Mouse (Mus musculus) MEL (cell line): Measurements from ENCODE around the gene Lamb3. TPM values are rescaled to one million over a fixed set of nuclear protein-coding genes. Genes with fewer than 3 reads are reported as not detected.

Source experiments
- DNase-seq: peaks from one replicate; pipeline ENCODE4 v3.0.0; 2011; ENCODE audit warnings: low read depth, low spot score
- H3K27ac ChIP-seq: 2 replicates; pipeline ENCODE4 v1.5.1; 2012; ENCODE audit warnings: low read depth, mild to moderate bottlenecking, control low read depth, low read length, moderate library complexity; ENCODE audit not compliant: control insufficient read depth
- H3K27me3 ChIP-seq, 2 experiments: fragments of 150-350 bp in 1 of 2; sonication (generic) in 1 of 2; 2 replicates each; pipeline ENCODE4 v1.6.1; 2012; ENCODE audit warnings: low read length in 2 of 2, mild to moderate bottlenecking in 2 of 2, improper control_type of control experiment in 1 of 2, moderate library complexity in 1 of 2; ENCODE audit not compliant: insufficient read depth in 2 of 2, control insufficient read depth in 1 of 2
- H3K36me3 ChIP-seq, 2 experiments: 2 replicates each; pipeline ENCODE4 v1.6.1; 2012 to 2014; ENCODE audit warnings: low read length in 2 of 2, improper control_type of control experiment in 1 of 2, inconsistent platforms in 1 of 2, mild to moderate bottlenecking in 1 of 2; ENCODE audit not compliant: insufficient read depth in 2 of 2, control insufficient read depth in 1 of 2
- H3K4me1 ChIP-seq, 2 experiments: fragments of 150-350 bp in 1 of 2; sonication (generic) in 1 of 2; 2 replicates each; pipeline ENCODE4 v1.6.1; 2012; ENCODE audit warnings: low read length in 2 of 2, improper control_type of control experiment in 1 of 2, mild to moderate bottlenecking in 1 of 2; ENCODE audit not compliant: insufficient read depth in 2 of 2, control insufficient read depth in 1 of 2
- H3K4me3 ChIP-seq, 2 experiments: fragments of 150-350 bp in 1 of 2; sonication (generic) in 1 of 2; 2 replicates each; pipeline ENCODE4 v1.5.1; 2012; ENCODE audit warnings: low read depth in 2 of 2, low read length in 2 of 2, mild to moderate bottlenecking in 2 of 2, moderate library complexity in 2 of 2, control low read depth in 1 of 2, improper control_type of control experiment in 1 of 2; ENCODE audit not compliant: control insufficient read depth in 1 of 2, insufficient read depth in 1 of 2
- H3K79me2 ChIP-seq: 2 replicates; pipeline ENCODE4 v1.6.1; 2012; ENCODE audit warnings: mild to moderate bottlenecking, low read length, moderate library complexity; ENCODE audit not compliant: control insufficient read depth, poor library complexity, insufficient read depth
- H3K9ac ChIP-seq: 2 replicates; pipeline ENCODE4 v1.6.1; 2012; ENCODE audit warnings: low read depth, mild to moderate bottlenecking, control low read depth, low read length, moderate library complexity; ENCODE audit not compliant: control insufficient read depth, poor library complexity, severe bottlenecking
- H3K9me3 ChIP-seq: fragments of 150-350 bp; sonication (generic); replicated peaks from 2 replicates; pipeline ENCODE4 v1.6.1; 2012; ENCODE audit warnings: mild to moderate bottlenecking, low read length, improper control_type of control experiment, moderate library complexity; ENCODE audit not compliant: insufficient read depth
- BHLHE40 ChIP-seq: IDR thresholded peaks from 2 replicates; pipeline ENCODE4 v1.6.1; 2012; ENCODE audit warnings: low read depth, mild to moderate bottlenecking, inconsistent platforms, low read length, improper control_type of control experiment, borderline replicate concordance
- CTCF ChIP-seq, 3 experiments: IDR thresholded peaks in 2 of 3; conservative IDR thresholded peaks in 1 of 3; 2 replicates each; pipeline ENCODE4 v1.5.1; 2011 to 2012; ENCODE audit warnings: low read length in 3 of 3, low read depth in 2 of 3, mild to moderate bottlenecking in 2 of 3, improper control_type of control experiment in 1 of 3, inconsistent platforms in 1 of 3, mixed read lengths in 1 of 3, moderate library complexity in 1 of 3; ENCODE audit not compliant: control insufficient read depth in 1 of 3, insufficient read depth in 1 of 3, poor library complexity in 1 of 3, severe bottlenecking in 1 of 3
- EP300 ChIP-seq, 2 experiments: IDR thresholded peaks; 2 replicates each; pipeline ENCODE4 v1.6.1; 2011; ENCODE audit warnings: improper control_type of control experiment in 2 of 2, low read length in 2 of 2, low read depth in 1 of 2, mild to moderate bottlenecking in 1 of 2
- ETS1 ChIP-seq: IDR thresholded peaks from 2 replicates; pipeline ENCODE4 v1.6.1; 2012; ENCODE audit warnings: low read depth, mild to moderate bottlenecking, inconsistent platforms, low read length, improper control_type of control experiment, moderate library complexity
- GABPA ChIP-seq: IDR thresholded peaks from 2 replicates; pipeline ENCODE4 v1.6.1; 2012; ENCODE audit warnings: low read depth, mild to moderate bottlenecking, inconsistent platforms, low read length, improper control_type of control experiment, moderate library complexity
- JUND ChIP-seq: IDR thresholded peaks from 2 replicates; pipeline ENCODE4 v1.6.1; 2011; ENCODE audit warnings: low read depth, mild to moderate bottlenecking, improper control_type of control experiment, low read length
- MAX ChIP-seq: IDR thresholded peaks from 2 replicates; pipeline ENCODE4 v1.6.1; 2011; ENCODE audit warnings: low read length, improper control_type of control experiment
- MEF2A ChIP-seq: IDR thresholded peaks from 2 replicates; pipeline ENCODE4 v1.6.1; 2014; ENCODE audit warnings: low read depth, mild to moderate bottlenecking, inconsistent platforms, low read length, improper control_type of control experiment; ENCODE audit not compliant: poor library complexity, insufficient replicate concordance, severe bottlenecking; ENCODE audit errors: extremely low read depth
- POLR2AphosphoS5 ChIP-seq: IDR thresholded peaks from 2 replicates; pipeline ENCODE4 v1.6.1; 2012; ENCODE audit warnings: low read depth, borderline replicate concordance, mild to moderate bottlenecking, inconsistent platforms, low read length, moderate library complexity, mixed read lengths
- RAD21 ChIP-seq: IDR thresholded peaks from 2 replicates; pipeline ENCODE4 v1.6.1; 2011; ENCODE audit warnings: mild to moderate bottlenecking, low read depth, low read length, improper control_type of control experiment
- RCOR1 ChIP-seq: IDR thresholded peaks from 2 replicates; pipeline ENCODE4 v1.6.1; 2012; ENCODE audit warnings: low read depth, mild to moderate bottlenecking, inconsistent platforms, low read length, improper control_type of control experiment
- SIN3A ChIP-seq: IDR thresholded peaks from 2 replicates; pipeline ENCODE4 v1.6.1; 2012; ENCODE audit warnings: low read length, improper control_type of control experiment, inconsistent platforms
- SMC3 ChIP-seq: IDR thresholded peaks from 2 replicates; pipeline ENCODE4 v1.6.1; 2011; ENCODE audit warnings: low read depth, low read length, improper control_type of control experiment
- TCF12 ChIP-seq: IDR thresholded peaks from 2 replicates; pipeline ENCODE4 v1.6.1; 2014; ENCODE audit warnings: low read depth, mild to moderate bottlenecking, inconsistent platforms, low read length, improper control_type of control experiment, moderate library complexity
- UBTF ChIP-seq: IDR thresholded peaks from 2 replicates; pipeline ENCODE4 v1.6.1; 2012; ENCODE audit warnings: low read depth, mild to moderate bottlenecking, inconsistent platforms, low read length, improper control_type of control experiment, moderate library complexity, borderline replicate concordance; ENCODE audit not compliant: insufficient read depth
- USF1 ChIP-seq: IDR thresholded peaks from 2 replicates; pipeline ENCODE4 v1.6.1; 2014; ENCODE audit warnings: low read depth, mild to moderate bottlenecking, inconsistent platforms, low read length, improper control_type of control experiment, moderate library complexity
- ZC3H11A ChIP-seq: IDR thresholded peaks from 2 replicates; pipeline ENCODE4 v1.6.1; 2012; ENCODE audit warnings: low read depth, mild to moderate bottlenecking, inconsistent platforms, low read length, improper control_type of control experiment
- polyA plus RNA-seq, 2 experiments: library from polyadenylated mRNA; stranded (reverse) in 1 of 2; unstranded in 1 of 2; fragments of >175 nt in 1 of 2; fragments of >200 nt in 1 of 2; gene quantifications; 2 replicates each; pipeline versions ENCODE4 v1.2.1 to v1.2.4; 2012; ENCODE audit warnings: low replicate concordance in 2 of 2, low read depth in 1 of 2; ENCODE audit not compliant: insufficient read length in 2 of 2, insufficient read depth in 1 of 2, missing spikeins in 1 of 2
- total RNA-seq: library from RNA; depleted of rRNA; stranded (reverse); fragments of 300-350 nt; gene quantifications from 2 replicates; pipeline ENCODE4 v1.2.3, GENCODE M21; 2012

The Lamb3 gene
- total and polyA plus RNA-seq, 3 experiments, result 0.03 to 0.35 TPM; not detected in 1

DNA sequence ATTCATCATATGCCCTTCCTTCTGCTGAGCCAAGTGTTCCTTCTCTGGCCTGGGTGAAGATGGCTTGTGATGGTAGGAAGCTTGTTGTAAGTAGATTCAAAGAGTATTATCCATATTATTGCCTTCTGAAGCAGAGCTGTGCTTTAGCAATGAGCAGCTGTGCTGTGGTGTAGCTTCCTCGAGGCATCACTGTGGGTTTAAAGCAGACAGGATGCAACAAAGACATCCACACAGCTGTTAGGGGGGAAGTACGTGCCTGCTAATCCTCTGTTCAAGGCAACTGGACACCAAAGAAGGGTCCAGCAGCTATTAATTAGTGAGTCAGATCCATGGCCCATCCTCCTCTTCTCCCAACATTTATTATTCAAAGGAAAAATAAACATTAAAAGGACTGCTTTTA, 137.5 kb downstream of the Lamb3 start:
- no peaks in the 10 kb centered on the region for H3K4me1 ChIP-seq
- no peaks in the 10 kb centered on the region for H3K9me3 ChIP-seq
- no peaks in the 10 kb centered on the region for H3K27me3 ChIP-seq

DNA sequence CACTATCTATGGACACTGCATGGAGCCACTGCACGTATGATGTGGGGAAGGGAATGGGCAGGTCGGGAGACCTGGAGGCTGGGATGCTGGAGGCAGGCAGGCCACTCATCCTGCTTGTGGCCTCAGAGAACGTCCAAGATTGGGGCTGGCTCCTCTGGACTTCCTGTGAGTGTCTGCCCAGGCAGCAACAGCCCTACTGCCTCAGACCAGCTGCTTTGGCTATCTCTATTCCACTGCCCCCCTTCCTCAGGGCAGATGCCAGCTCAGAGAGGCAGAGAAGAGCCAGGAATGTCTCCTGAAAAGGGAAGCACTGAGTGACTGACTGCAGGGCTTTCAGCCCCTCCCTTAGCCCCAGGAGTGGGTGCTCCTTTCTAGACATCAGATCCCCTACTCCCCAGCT, 139.4 kb downstream of the Lamb3 start:
- H3K4me3 ChIP-seq, result no peak overlapping the region
- H3K27me3 ChIP-seq, result no peaks in the 10 kb centered on the region
- TF ChIP-seq UBTF (no peak), ETS1 (no peak), JUND (no peak), TCF12 (no peak), SIN3A (no peak), SMC3 (no peak), BHLHE40 (no peak)
- no peak overlapping the region for H3K27ac ChIP-seq
- no peak overlapping the region for H3K9ac ChIP-seq
- H3K9me3 ChIP-seq, result no peaks in the 10 kb centered on the region
- H3K36me3 ChIP-seq, result no peaks in the 10 kb centered on the region
- DNase-seq, result no peak
- no peaks in the 10 kb centered on the region for H3K4me1 ChIP-seq
- H3K79me2 ChIP-seq, result no peaks in the 10 kb centered on the region

More for the DNA sequence above, 137.5 kb downstream of the Lamb3 start:
- no peak for TF ChIP-seq USF1
- no peak for TF ChIP-seq ZC3H11A
- TF ChIP-seq MEF2A, result no peak
- no peak for TF ChIP-seq SMC3
- no peak for TF ChIP-seq POLR2AphosphoS5
- TF ChIP-seq BHLHE40, result no peak
- TF ChIP-seq TCF12, result no peak
- no peak for TF ChIP-seq UBTF
- TF ChIP-seq GABPA, result no peak
- TF ChIP-seq MAX, result no peak
- no peak for DNase-seq
- no peak overlapping the region for H3K4me3 ChIP-seq
- H3K27ac ChIP-seq, result no peak overlapping the region
- no peaks in the 10 kb centered on the region for H3K36me3 ChIP-seq
- H3K79me2 ChIP-seq, result no peaks in the 10 kb centered on the region
- H3K9ac ChIP-seq, result no peak overlapping the region

DNA sequence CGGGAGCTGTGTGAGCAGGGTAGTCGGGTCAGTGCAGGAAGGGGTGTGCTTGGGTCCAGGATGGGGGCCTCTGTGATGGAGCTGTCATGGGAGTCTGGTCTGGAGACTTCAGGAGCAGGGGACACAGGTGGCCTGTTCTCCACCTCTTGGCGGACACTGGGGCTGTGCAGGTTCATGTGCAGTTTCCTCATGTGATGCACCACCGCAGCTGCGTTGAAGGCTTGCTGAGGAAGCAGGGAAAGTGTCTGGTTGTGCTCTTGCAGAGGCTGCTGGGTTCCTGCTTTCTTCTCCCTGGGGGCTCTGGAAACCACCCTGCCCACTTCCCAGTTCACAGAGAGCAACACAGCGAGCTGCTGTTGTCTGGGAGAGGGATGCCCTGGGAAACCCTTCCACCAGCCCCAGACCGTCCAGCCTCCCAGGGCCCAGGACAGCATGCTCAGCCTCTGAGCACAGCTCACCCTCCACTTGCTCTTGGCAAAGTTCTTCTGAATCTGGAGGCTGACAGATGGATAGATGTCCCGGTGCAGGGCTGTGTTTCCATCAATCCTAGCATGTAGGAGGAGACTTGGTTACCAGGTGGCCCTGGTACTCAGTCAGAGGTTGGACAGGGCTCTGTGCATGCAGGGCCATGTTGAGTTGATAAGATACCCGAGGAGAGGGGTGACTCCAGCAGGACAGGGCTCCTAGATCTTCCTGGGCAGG, 140.9 kb downstream of the Lamb3 start:
- Histone ChIP-seq H3K9ac (no peak overlapping the region), H3K9me3 (no peaks in the 10 kb centered on the region), H3K27me3 (no peaks in the 10 kb centered on the region), H3K4me1 (no peaks in the 10 kb centered on the region), H3K36me3 (no peaks in the 10 kb centered on the region), H3K4me3 (no peak overlapping the region), H3K79me2 (no peaks in the 10 kb centered on the region), H3K27ac (no peak overlapping the region)
- TF ChIP-seq CTCF (IDR thresholded peaks at IDR 0.05 in 2 of 3, conservative IDR thresholded peaks at IDR 0.05 in 1 of 3; ENCODE audit: control insufficient read depth in 1 of 3, insufficient read depth in 1 of 3, low read depth in 2 of 3, low read length in 3 of 3, poor library complexity in 1 of 3, severe bottlenecking in 1 of 3) (no peak), RAD21 (no peak), RCOR1 (no peak), EP300 (IDR thresholded peaks at IDR 0.05; ENCODE audit: low read depth in 1 of 2, low read length in 2 of 2) (no peak)
- DNase-seq, result no peak
